Mouse (Mus musculus) stomach, postnatal 0 days (tissue): ENCODE measurements around the gene Chd1. TPM values are rescaled to one million over a fixed set of nuclear protein-coding genes. Genes with fewer than 3 reads are reported as not detected.
A peak's percentile ranks its signal among the peaks of the same experiment; 100 is the strongest.

Experiments used
- ATAC-seq: fragments of 200-750 bp; cut with Nextera tagmentation; 2 replicates; pipeline ENCODE4 v1.8.0; 2017; ENCODE audit not compliant: low FRiP score, low TSS enrichment
- DNase-seq: peaks from one replicate; pipeline ENCODE4 v3.0.0-alpha.2; 2016; ENCODE audit warnings: low spot score
- H3K27ac ChIP-seq: fragments of 300-500 bp; sonication (generic); replicated peaks from 2 replicates; pipeline ENCODE4 v1.5.1; 2014; ENCODE audit warnings: mild to moderate bottlenecking, control low read depth
- H3K27me3 ChIP-seq: fragments of 300-500 bp; sonication (generic); 2 replicates; pipeline ENCODE4 v1.6.1; 2014; ENCODE audit warnings: low read length; ENCODE audit not compliant: control insufficient read depth, insufficient read depth
- H3K36me3 ChIP-seq: fragments of 300-500 bp; sonication (generic); 2 replicates; pipeline ENCODE4 v1.6.1; 2014; ENCODE audit warnings: low read length, mixed read lengths; ENCODE audit not compliant: control insufficient read depth, insufficient read depth
- H3K4me1 ChIP-seq: fragments of 300-500 bp; sonication (generic); replicated peaks from 2 replicates; pipeline ENCODE4 v1.6.1; 2014; ENCODE audit warnings: antibody characterized with exemption; ENCODE audit not compliant: control insufficient read depth, insufficient read depth
- H3K4me2 ChIP-seq: fragments of 300-500 bp; sonication (generic); replicated peaks from 2 replicates; pipeline ENCODE4 v1.6.1; 2014; ENCODE audit warnings: low read depth, mild to moderate bottlenecking, control low read depth, moderate library complexity
- H3K4me3 ChIP-seq: fragments of 300-500 bp; sonication (generic); 2 replicates; pipeline ENCODE4 v1.5.1; 2014; ENCODE audit warnings: low read depth, low read length, control low read depth
- H3K9ac ChIP-seq: fragments of 300-500 bp; sonication (generic); 2 replicates; pipeline ENCODE4 v1.6.1; 2014; ENCODE audit warnings: mild to moderate bottlenecking, low read length, control low read depth, mixed read lengths
- H3K9me3 ChIP-seq: fragments of 300-500 bp; sonication (generic); 2 replicates; pipeline ENCODE4 v1.6.1; 2016; ENCODE audit warnings: low read length; ENCODE audit not compliant: control insufficient read depth
- CTCF ChIP-seq: IDR thresholded peaks from 2 replicates; pipeline ENCODE4 v1.5.1; 2016; ENCODE audit warnings: antibody characterized with exemption, low read depth, mild to moderate bottlenecking, moderate library complexity
- EP300 ChIP-seq: optimal IDR thresholded peaks from 2 replicates; pipeline ENCODE3; 2016; ENCODE audit warnings: antibody characterized with exemption
- WGBS: fragments of 180-500 bp; shearing (Covaris S2); extraction: QIAGEN DNeasy Blood & Tissue Kit; methylation state at CpG from one replicate; pipeline ENCODE4 v1.1.7; 2014; 5-methylcytosine and 5-hydroxymethylcytosine counted together
- polyA plus RNA-seq: library from polyadenylated mRNA; unstranded; fragments of >200 nt; fragmentation: Nextera tagmentation; extraction: Ambion mirVana; gene quantifications from 2 replicates; pipeline ENCODE4 v1.2.1, GENCODE M21; 2015

The Chd1 gene
- polyA plus RNA-seq, 1 experiment from 2014 or later: 13.4 TPM

DNA sequence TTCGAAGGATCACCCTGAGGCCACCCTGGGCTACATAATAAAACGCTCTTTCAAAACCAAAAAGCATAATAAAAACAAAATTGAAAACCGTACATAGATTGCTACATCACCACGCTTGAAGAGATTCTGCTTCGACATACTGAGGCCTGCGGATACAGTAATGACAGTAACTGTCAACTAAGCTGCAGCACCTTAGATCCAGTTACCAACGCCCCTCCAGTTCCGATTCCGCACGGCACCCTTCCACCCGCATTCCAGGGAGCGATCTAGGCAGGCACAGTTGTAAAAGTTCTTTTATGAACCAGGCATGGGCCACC, 651 bp upstream of the Chd1 start:
- peak overlapping the region; percentile 84 for H3K9ac ChIP-seq
- H3K9me3 ChIP-seq: no peaks in the 10 kb centered on the region
- peak overlapping the region; percentile 97 for H3K27ac ChIP-seq
- H3K4me2 ChIP-seq: peak overlapping the region; percentile 65
- 0 out of 2 replicates have a peak, but pooled peaks cover 2% of the 10 kb centered on the region for H3K36me3 ChIP-seq
- WGBS: 3% methylated on average over 12 of the region's 12 CpGs
- peak overlapping the region; percentile 90 for H3K4me3 ChIP-seq
- H3K27me3 ChIP-seq: no peaks in the 10 kb centered on the region
- ATAC-seq (no peak), DNase-seq (no peak)
- 0 out of 2 replicates have a peak, but pooled peaks cover 2% of the 10 kb centered on the region for H3K4me1 ChIP-seq
- no peak for TF ChIP-seq CTCF
- no peak for TF ChIP-seq EP300

GRCm38 (mm10) chr17:15705303-15706284, 827 bp downstream of the Chd1 start:
- H3K9me3 ChIP-seq: no peaks in the 10 kb centered on the region
- H3K4me2 ChIP-seq: peak overlapping the region; percentile 82
- peak overlapping the region; percentile 90 for H3K4me3 ChIP-seq
- peak overlapping the region; percentile 84 for H3K9ac ChIP-seq
- 0 out of 2 replicates have a peak, but pooled peaks cover 2% of the 10 kb centered on the region for H3K36me3 ChIP-seq
- WGBS: under 1% methylated on average over 56 of the region's 89 CpGs
- DNase-seq: peak; percentile 65
- TF ChIP-seq EP300: no peak
- peak; percentile 31 for TF ChIP-seq CTCF
- H3K4me1 ChIP-seq: 0 out of 2 replicates have a peak, but pooled peaks cover 2% of the 10 kb centered on the region
- ATAC-seq: peak; percentile 63
- H3K27me3 ChIP-seq: no peaks in the 10 kb centered on the region
- peak overlapping the region; percentile 97 for H3K27ac ChIP-seq

DNA sequence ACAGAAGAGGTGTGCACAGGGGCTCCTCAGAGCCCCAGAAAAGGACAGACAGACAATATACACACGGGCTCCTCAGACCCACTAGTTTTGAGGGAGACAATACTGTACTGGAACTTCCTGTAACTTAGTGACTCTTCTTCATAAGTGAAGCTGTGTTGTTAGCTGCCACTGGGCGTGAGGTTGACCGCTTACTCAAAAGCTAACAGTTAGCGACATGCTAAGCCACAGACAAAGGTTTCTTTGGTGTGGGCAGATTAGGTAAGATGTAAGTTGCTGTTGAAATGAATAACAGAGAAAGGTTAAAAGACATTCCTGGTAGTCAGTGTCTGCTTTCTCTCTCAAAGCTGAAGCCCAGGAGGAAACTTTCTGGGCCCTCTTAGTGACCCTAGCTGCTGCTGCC, 9.7 kb downstream of the Chd1 start:
- Histone ChIP-seq H3K9me3 (no peaks in the 10 kb centered on the region), H3K27ac (no peak overlapping the region), H3K4me2 (no peak overlapping the region), H3K4me3 (no peak overlapping the region), H3K36me3 (no peaks in the 10 kb centered on the region), H3K27me3 (no peaks in the 10 kb centered on the region), H3K9ac (no peak overlapping the region), H3K4me1 (no peaks in the 10 kb centered on the region)
- ATAC-seq (no peak), DNase-seq (no peak)
- TF ChIP-seq CTCF (no peak), EP300 (no peak)
- WGBS: 57% methylated on average over 4 of the region's 4 CpGs

DNA sequence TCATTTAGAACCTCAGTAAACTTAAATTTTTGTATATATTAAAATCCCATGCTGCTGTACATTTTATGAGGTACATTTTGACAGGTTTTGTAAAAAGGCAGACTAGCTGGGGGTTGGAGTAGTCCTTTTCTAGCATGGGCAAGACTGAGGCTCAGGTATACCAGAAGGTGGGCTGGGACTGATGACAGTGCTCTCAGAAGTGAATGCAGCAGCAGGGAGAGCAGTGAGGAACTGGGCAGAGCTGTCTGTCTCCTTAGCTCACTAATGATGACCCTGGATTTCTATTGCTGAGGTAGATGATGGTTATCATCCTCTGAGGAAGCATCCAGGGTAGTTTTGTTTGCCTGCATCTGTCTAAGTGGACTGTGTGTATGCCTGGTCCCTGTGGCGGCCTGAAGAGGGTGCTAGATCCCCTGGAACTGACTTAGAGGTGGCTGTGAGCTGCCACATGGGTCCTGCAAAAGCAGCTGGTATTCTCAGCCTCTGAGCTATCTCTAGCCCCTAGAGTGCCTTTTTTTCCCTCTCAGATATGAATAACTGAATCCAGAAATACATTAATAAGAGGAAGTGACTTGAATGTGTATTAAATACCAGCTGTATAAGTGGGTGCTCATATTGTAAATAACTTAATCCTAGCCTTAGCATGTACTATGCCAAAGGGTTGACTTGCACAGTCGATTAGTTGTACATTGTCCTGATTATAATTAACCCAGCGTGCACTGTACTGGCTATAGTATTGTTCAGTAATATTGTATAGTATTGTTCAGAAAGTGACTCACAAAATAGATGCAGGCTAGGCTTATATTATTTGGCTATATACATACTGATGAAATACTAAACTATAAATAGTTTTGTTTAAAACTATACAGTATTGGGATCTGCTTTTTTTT, 10.5 kb downstream of the Chd1 start:
- H3K4me3 ChIP-seq: no peak overlapping the region
- H3K4me2 ChIP-seq: no peak overlapping the region
- no peak overlapping the region for H3K27ac ChIP-seq
- no peaks in the 10 kb centered on the region for H3K4me1 ChIP-seq
- 0 out of 2 replicates have a peak, but pooled peaks have one; percentile 56 for ATAC-seq
- TF ChIP-seq EP300 (no peak), CTCF (peak; percentile 71)
- H3K36me3 ChIP-seq: no peaks in the 10 kb centered on the region
- no peaks in the 10 kb centered on the region for H3K9me3 ChIP-seq
- H3K9ac ChIP-seq: no peak overlapping the region
- DNase-seq: peak; percentile 56
- WGBS: 50% methylated on average over 3 of the region's 3 CpGs
- no peaks in the 10 kb centered on the region for H3K27me3 ChIP-seq

GRCm38 (mm10) chr17:15715940-15716339, 11.2 kb downstream of the Chd1 start:
- 71% methylated on average over 3 of the region's 3 CpGs for WGBS
- TF ChIP-seq EP300 (no peak), CTCF (no peak)

More at GRCm38 (mm10) chr17:15715940-15716339, 11.2 kb downstream of the Chd1 start:
- no peak overlapping the region for H3K27ac ChIP-seq
- DNase-seq (no peak), ATAC-seq (no peak)
- H3K9ac ChIP-seq: no peak overlapping the region
- no peaks in the 10 kb centered on the region for H3K9me3 ChIP-seq
- H3K4me2 ChIP-seq: no peak overlapping the region
- H3K36me3 ChIP-seq: no peaks in the 10 kb centered on the region
- H3K4me3 ChIP-seq: no peak overlapping the region
- no peaks in the 10 kb centered on the region for H3K27me3 ChIP-seq
- H3K4me1 ChIP-seq: no peaks in the 10 kb centered on the region
